Mouse (Mus musculus) hindbrain, embryonic 16.5 days (tissue): ENCODE data around the gene Tulp2. TPM values are rescaled to one million over a fixed set of nuclear protein-coding genes. Genes with fewer than 3 reads are reported as not detected.
"Not testable (repeated sequence)": the region's sequence is repeated elsewhere in the genome, so short reads cannot be mapped to it uniquely, and the experiment has no call there.

Experiments used
- ATAC-seq: fragments of 200-750 bp; cut with Nextera tagmentation; 2 replicates; pipeline ENCODE4 v1.8.0; 2017; ENCODE audit warnings: moderate TSS enrichment, moderate library complexity
- H3K27ac ChIP-seq: fragments of 300-500 bp; sonication (generic); 2 replicates; pipeline ENCODE4 v1.5.1; 2014; ENCODE audit warnings: low read depth, mild to moderate bottlenecking, control low read depth, low read length, moderate library complexity
- H3K27me3 ChIP-seq: fragments of 300-500 bp; sonication (generic); replicated peaks from 2 replicates; pipeline ENCODE4 v1.6.1; 2014; ENCODE audit warnings: low read length; ENCODE audit not compliant: control insufficient read depth, insufficient read depth
- H3K36me3 ChIP-seq: fragments of 300-500 bp; sonication (generic); 2 replicates; pipeline ENCODE4 v1.6.1; 2014; ENCODE audit warnings: mild to moderate bottlenecking, low read length, moderate library complexity, mixed read lengths; ENCODE audit not compliant: control insufficient read depth, insufficient read depth
- H3K4me1 ChIP-seq: fragments of 300-500 bp; sonication (generic); 2 replicates; pipeline ENCODE4 v1.6.1; 2014; ENCODE audit warnings: low read depth, low read length; ENCODE audit not compliant: control insufficient read depth, insufficient read depth
- H3K4me2 ChIP-seq: fragments of 300-500 bp; sonication (generic); 2 replicates; pipeline ENCODE4 v1.6.1; 2014; ENCODE audit warnings: mild to moderate bottlenecking, low read length, control low read depth, moderate library complexity
- H3K4me3 ChIP-seq: fragments of 300-500 bp; sonication (generic); 2 replicates; pipeline ENCODE4 v1.5.1; 2014; ENCODE audit warnings: mild to moderate bottlenecking, low read length, control low read depth, moderate library complexity
- H3K9ac ChIP-seq: fragments of 300-500 bp; sonication (generic); 2 replicates; pipeline ENCODE4 v1.6.1; 2014; ENCODE audit warnings: low read depth, mild to moderate bottlenecking, control low read depth, low read length, moderate library complexity
- H3K9me3 ChIP-seq: fragments of 300-500 bp; sonication (generic); 2 replicates; pipeline ENCODE4 v1.6.1; 2014; ENCODE audit warnings: mild to moderate bottlenecking, low read length, moderate library complexity; ENCODE audit not compliant: control insufficient read depth
- WGBS: fragments of 180-500 bp; shearing (Covaris S2); extraction: QIAGEN DNeasy Blood & Tissue Kit; methylation state at CpG from one replicate; pipeline ENCODE4 v1.1.7; 2014; 5-methylcytosine and 5-hydroxymethylcytosine counted together
- polyA plus RNA-seq: library from polyadenylated mRNA; unstranded; fragments of >200 nt; fragmentation: Nextera tagmentation; extraction: Ambion mirVana; gene quantifications from 2 replicates; pipeline ENCODE4 v1.2.1, GENCODE M21; 2015

Gene Tulp2
- polyA plus RNA-seq, 1 experiment from 2014 or later: 0.20 TPM

- no peaks in the 10 kb centered on the region for H3K27me3 ChIP-seq
- peaks cover 25% of the 10 kb centered on the region for H3K4me1 ChIP-seq
- H3K9ac ChIP-seq: peak overlapping the region; percentile 75
- H3K27ac ChIP-seq: peak overlapping the region; percentile 85; the same call in 1 of the 2 replicates
- peak overlapping the region; percentile 61 for H3K4me2 ChIP-seq
- peaks cover 2% of the 10 kb centered on the region; the same call in 1 of the 2 replicates for H3K36me3 ChIP-seq
- 57% methylated on average over 16 of the region's 16 CpGs for WGBS
- no peak for ATAC-seq
- peak overlapping the region; percentile 56 for H3K4me3 ChIP-seq
- no peaks in the 10 kb centered on the region for H3K9me3 ChIP-seq
Observed at GRCm38 (mm10) chr7:45522194-45522752, 40.6 kb downstream of the Tulp2 start.

DNA sequence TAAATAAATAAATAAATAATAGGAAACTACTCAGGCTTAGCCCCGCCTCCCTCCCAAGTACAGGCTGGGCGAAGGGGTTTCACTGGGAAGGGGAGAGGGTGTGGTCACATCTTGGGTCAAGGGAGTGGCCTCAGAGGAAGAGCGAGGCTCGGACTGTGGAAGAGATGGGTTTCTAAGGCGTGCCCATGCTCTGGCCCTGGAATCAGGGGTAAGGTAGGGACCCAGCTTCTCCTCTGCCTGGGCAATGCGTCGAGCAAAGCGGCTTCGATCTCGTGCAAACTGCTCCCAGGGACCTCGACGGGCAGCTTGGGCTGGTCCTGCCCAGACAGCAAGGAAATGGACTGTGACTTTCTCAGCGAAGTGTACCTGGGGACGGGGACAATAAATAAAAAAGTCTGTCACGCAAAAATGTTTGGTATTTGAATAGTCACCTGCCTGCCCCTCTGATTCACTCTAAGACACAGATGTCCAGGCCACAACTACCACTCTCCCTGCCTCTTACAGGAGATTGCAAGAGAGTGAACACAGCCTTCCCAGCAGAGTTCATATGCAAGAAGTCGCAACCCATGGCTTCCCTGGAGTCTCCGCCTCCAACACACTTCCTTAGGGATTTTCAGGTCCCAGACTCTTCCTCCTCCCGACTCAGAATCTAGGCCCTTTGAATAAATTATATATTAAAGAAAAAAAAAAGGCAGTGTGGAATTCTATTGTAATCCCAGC, 41.4 kb downstream of the Tulp2 start:
- H3K4me3 ChIP-seq: no peak overlapping the region
- 82% methylated on average over 18 of the region's 18 CpGs for WGBS
- no peak overlapping the region; the same call in 1 of the 2 replicates for H3K4me2 ChIP-seq
- H3K4me1 ChIP-seq: peaks cover 25% of the 10 kb centered on the region
- ATAC-seq: no peak
- H3K27me3 ChIP-seq: no peaks in the 10 kb centered on the region
- H3K9me3 ChIP-seq: no peaks in the 10 kb centered on the region
- no peak overlapping the region for H3K9ac ChIP-seq
- no peak overlapping the region for H3K27ac ChIP-seq
- H3K36me3 ChIP-seq: peaks cover 2% of the 10 kb centered on the region; the same call in 1 of the 2 replicates

DNA sequence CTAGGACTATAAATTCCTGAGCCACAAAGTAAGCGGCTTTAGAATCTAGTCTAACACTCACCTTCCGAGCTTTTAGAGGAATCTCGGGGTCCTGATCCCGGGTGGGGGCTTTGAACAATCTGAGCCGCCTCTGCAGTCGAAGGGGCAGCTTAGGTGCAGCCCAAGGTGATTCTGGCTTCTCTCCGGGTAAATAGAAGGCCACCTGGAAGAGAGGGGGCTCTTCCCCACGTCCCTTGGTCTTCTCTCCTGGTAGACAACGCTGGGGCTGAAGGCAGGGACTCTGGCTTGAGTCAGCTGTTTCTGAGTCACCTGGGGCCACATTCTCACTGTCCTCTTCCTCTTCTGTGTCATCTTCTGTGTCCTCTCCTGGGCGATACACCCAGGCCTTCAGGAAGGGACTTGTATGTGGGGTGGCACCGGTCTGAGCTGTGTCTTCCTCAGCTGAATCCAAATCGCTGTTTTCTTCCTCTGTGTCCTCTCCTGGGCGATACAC, 42.0 kb downstream of the Tulp2 start:
- 85% methylated on average over 12 of the region's 13 CpGs for WGBS
- Histone ChIP-seq H3K9ac (peak overlapping the region; percentile 41; the same call in 1 of the 2 replicates), H3K36me3 (peaks cover 2% of the 10 kb centered on the region; the same call in 1 of the 2 replicates), H3K9me3 (no peaks in the 10 kb centered on the region), H3K4me3 (no peak overlapping the region), H3K4me2 (peak overlapping the region; percentile 25; the same call in 1 of the 2 replicates), H3K4me1 (peaks cover 25% of the 10 kb centered on the region), H3K27me3 (no peaks in the 10 kb centered on the region), H3K27ac (no peak overlapping the region)
- ATAC-seq: no peak

- Histone ChIP-seq H3K4me3 (peak overlapping the region; percentile 66), H3K27ac (peak overlapping the region; percentile 80; the same call in 1 of the 2 replicates), H3K4me2 (peak overlapping the region; percentile 91), H3K36me3 (peaks cover 2% of the 10 kb centered on the region; the same call in 1 of the 2 replicates), H3K9ac (peak overlapping the region; percentile 75), H3K27me3 (no peaks in the 10 kb centered on the region), H3K4me1 (peaks cover 25% of the 10 kb centered on the region), H3K9me3 (no peaks in the 10 kb centered on the region)
- 0 out of 2 replicates have a peak, but pooled peaks have one; percentile 5 for ATAC-seq
- 30% methylated on average over 12 of the region's 12 CpGs for WGBS
Observed at GRCm38 (mm10) chr7:45524841-45525621, 43.4 kb downstream of the Tulp2 start.

DNA sequence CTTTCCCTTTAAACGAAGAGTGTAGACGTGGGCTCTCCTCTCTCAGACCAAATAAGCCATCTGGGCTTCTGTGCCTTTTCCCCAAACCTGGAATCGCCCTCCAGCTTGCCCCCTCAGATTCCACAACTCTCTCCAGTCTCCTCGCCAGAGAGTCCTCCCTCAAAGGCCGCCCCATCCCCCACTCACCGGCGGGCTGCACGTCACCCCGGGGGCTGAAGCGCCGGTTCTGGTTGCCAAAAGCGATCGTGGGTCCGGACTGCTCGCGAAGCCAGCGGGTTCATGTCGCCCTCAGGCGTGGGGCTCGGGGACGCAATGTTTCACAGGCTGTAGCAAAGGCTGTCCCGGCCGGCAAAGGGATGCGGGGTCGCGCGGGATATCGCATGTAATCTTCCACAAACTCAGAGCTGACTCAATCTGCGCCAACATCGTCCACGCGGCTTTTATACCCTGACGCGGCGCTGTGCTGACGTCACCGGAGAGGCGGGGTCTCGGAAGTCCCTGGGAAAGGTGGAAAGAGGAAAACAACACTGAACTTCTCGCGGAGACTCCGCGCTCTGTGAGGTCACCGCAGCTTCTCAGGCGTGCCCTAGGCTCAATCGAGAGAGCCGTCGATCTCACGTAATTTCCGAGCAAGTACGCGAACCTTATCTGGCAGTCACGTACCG, 44.3 kb downstream of the Tulp2 start, which contains the start of the genes Ppp1r15a and Plekha4:
TSS of gene Ppp1r15a (minus strand) at position 460 of the 665 bp plus-strand sequence.
TSS of gene Plekha4 (plus strand) at position 522 of the 665 bp plus-strand sequence.
- peak; percentile 81 for ATAC-seq
- Histone ChIP-seq H3K27ac (peak within 1 kb of the TSS; percentile 80), H3K36me3 (peaks cover 2% of the 10 kb centered on the region; the same call in 1 of the 2 replicates), H3K9ac (peak within 1 kb of the TSS; percentile 75), H3K27me3 (no peaks in the 10 kb centered on the region), H3K4me1 (peaks cover 25% of the 10 kb centered on the region), H3K4me2 (peak within 1 kb of the TSS; percentile 91), H3K4me3 (peak within 1 kb of the TSS; percentile 66), H3K9me3 (no peaks in the 10 kb centered on the region)
- under 1% methylated on average over 54 of the region's 54 CpGs for WGBS

GRCm38 (mm10) chr7:45526474-45527120, 44.9 kb downstream of the Tulp2 start:
- Histone ChIP-seq H3K4me2 (peak overlapping the region; percentile 91), H3K27ac (peak overlapping the region; percentile 80), H3K9me3 (no peaks in the 10 kb centered on the region), H3K27me3 (no peaks in the 10 kb centered on the region), H3K4me3 (peak overlapping the region; percentile 66), H3K9ac (peak overlapping the region; percentile 75), H3K4me1 (peaks cover 25% of the 10 kb centered on the region), H3K36me3 (peaks cover 2% of the 10 kb centered on the region; the same call in 1 of the 2 replicates)
- ATAC-seq: no peak; the same call in 1 of the 2 replicates
- 24% methylated on average over 7 of the region's 7 CpGs for WGBS

DNA sequence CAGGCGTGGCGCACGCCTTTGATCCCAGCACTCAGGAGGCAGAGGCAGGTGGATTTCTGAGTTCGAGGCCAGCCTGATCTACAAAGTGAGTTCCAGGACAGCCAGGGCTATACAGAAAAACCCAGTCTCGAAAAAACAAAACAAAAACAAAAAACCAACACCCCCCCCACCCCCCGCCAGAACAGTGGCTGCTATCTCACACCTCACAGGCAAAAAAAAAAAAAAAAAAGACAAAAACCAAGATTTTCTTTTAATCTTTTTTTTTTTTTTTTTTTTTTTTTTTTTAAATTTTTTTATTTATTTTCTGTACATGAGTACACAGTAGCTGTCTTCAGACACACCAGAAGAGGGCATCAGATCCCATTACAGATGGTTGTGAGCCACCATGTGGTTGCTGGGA, 45.5 kb downstream of the Tulp2 start:
- H3K27me3 ChIP-seq, H3K9ac ChIP-seq, H3K9me3 ChIP-seq, H3K36me3 ChIP-seq, ATAC-seq, H3K27ac ChIP-seq, H3K4me2 ChIP-seq, H3K4me3 ChIP-seq: not testable (repeated sequence)
- WGBS: 92% methylated on average over 6 of the region's 6 CpGs
- peaks cover 25% of the 10 kb centered on the region for H3K4me1 ChIP-seq

GRCm38 (mm10) chr7:45529461-45529860, 47.8 kb downstream of the Tulp2 start:
- WGBS: 30% methylated on average over 6 of the region's 6 CpGs
- ATAC-seq: no peak
- Histone ChIP-seq H3K9me3 (no peaks in the 10 kb centered on the region), H3K4me3 (no peak overlapping the region), H3K27ac (no peak overlapping the region), H3K4me2 (no peak overlapping the region), H3K36me3 (no peaks in the 10 kb centered on the region), H3K27me3 (no peaks in the 10 kb centered on the region), H3K4me1 (peaks cover 16% of the 10 kb centered on the region), H3K9ac (no peak overlapping the region)
